Mouse (Mus musculus) naive thymus-derived CD4-positive, alpha-beta T cell, adult 2 months (primary cell): ENCODE results near the gene Sh2b3.

Source experiments
- DNase-seq: peaks from one replicate; pipeline ENCODE4 v3.0.0-alpha.2; 2011; ENCODE audit warnings: low read depth

Sh2b3 gene

DNA sequence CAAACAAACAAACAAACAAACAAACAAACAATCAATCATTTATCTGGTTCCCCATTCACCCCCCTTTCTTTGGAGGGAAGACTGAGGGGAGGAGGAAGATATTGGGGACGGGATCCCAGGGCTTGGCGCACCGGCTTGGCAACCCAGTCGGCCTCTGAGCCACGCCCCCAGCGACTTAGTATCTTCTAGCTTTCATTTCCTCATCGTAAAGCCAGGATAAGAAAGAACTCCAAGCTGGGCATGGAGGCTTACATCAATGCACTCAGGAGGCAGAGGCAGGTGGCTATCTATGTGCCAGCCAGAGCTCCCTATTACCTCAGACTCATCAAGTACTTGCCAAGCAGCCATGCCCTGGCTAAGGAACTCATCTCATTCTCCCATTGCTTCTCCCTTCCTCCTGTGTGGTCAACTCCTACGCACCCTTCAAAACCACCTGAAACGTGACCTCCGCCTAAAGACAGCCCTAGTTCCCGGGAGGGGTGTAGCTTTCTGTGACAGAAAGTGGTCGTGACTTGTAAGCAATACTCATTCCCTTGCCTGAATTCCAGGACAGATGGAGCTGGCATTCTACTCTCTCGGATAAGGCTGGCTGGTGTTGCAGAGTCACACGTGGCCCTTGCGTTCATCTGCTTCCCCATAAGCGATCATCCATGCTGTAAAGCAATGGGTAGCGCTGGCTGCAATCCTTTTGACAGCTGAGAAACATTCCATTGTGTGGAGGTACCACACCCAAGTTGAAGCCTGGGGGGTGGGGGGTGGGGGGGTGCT lies 5.9 kb upstream of the Sh2b3 start:
- no peak for DNase-seq

DNA sequence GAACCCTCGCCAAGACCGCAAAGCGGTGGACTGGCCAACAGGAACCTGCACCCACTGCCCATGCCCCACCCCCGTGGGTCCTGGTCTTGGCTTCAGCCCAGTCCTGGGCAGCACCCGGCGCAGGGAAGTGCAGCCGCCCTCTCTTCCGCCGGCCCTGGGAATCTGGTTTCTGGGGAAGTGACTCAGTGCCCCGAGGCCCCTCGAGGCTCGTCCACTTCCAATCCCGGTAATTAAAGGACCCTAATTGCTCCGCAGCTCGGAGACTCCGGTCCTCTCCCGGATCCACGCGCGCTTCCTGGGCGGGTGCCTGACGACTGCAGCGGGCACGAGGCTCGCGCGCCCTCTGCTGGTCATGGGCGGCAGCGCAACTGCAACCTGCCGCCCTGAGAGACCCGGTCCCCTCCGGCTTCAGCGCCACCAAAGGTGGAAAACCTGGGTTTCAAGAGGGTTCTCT lies 5.2 kb upstream of the Sh2b3 start:
- peak; percentile 92 for DNase-seq

GRCm38 (mm10) chr5:121841973-121842372 lies 4.5 kb upstream of the Sh2b3 start:
- DNase-seq: no peak

DNA sequence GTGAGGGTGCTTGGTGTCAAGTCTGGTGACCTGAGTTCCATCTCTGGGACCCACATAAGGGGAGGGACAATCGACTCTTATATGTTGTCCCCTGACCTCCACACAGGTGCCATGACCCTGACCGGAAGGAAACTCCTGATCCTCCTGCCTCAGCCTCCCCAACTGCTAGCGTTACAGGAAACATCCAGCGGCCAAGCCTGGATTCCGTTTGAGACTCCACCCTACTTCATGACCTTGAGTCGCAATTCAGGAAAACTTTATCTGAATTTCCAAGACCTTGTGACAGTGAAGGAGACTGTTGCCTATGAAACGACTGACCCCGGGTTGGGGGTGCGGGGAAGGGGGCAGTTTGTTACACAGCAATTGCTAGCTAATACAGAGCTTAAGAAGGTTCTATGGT lies 4.1 kb upstream of the Sh2b3 start:
- no peak for DNase-seq

- DNase-seq: peak; percentile 49
Observed at GRCm38 (mm10) chr5:121839128-121839473, 1.7 kb upstream of the Sh2b3 start.

- DNase-seq: peak; percentile 74
Observed at GRCm38 (mm10) chr5:121838341-121839127, 1.1 kb upstream of the Sh2b3 start.

- peak; percentile 95 for DNase-seq
Observed at GRCm38 (mm10) chr5:121836692-121837415, 592 bp downstream of the Sh2b3 start.

GRCm38 (mm10) chr5:121835949-121836691 lies 1.3 kb downstream of the Sh2b3 start:
- DNase-seq: no peak

DNA sequence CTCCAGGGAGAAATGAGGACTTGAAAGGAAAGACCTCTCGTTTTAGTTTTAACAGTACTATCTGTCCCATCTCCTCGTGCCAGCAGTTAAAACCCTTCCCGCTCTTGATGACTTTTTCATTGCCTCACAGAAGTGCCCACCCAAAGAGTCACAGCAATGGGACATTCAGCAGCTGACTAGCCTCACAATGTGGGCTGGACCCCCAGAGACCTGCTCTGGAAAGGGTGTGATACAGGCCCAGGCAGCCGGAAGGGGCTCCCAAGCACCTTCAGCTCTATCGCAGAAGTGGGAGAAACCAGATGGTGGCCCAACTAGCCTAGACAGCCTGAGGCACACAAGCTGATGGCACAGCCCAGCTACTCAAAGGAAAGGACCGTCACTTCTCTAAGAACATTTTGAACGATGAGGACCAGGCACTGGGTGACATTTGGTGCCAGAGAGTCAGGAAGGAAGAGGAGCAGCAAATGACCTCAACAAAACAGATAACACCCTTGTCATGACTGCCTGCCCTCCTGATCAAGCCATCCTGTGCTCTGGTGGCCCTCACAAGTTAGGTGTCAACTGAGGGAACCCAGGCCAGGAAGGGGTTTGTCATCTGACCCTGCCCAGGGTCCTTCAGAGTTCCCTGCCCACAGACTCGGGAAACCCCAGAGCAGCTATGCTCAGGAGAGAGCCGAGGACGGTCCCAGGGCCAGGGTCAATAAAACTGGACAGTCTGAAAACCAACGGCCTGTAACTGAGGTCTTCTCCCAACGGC lies 2.3 kb downstream of the Sh2b3 start:
- peak; percentile 45 for DNase-seq

DNA sequence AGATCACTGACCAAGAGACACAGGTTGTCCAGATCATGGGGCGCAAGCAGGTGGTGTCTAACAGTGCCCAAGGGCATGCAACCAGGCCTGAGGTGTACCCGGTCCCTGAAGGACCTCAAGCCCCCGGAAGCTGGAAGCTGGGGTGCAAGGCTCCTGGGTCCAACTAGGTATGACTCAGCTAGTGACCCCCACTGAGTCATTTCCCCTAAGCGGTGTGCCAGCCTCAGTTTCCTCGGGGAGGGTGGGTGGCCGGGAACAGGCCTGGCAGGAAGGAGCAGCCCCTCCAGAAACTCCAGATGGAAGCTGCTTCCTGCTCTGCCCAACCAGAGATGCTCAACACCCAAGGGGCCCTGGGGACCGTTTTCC lies 3.2 kb downstream of the Sh2b3 start:
- no peak for DNase-seq

DNA sequence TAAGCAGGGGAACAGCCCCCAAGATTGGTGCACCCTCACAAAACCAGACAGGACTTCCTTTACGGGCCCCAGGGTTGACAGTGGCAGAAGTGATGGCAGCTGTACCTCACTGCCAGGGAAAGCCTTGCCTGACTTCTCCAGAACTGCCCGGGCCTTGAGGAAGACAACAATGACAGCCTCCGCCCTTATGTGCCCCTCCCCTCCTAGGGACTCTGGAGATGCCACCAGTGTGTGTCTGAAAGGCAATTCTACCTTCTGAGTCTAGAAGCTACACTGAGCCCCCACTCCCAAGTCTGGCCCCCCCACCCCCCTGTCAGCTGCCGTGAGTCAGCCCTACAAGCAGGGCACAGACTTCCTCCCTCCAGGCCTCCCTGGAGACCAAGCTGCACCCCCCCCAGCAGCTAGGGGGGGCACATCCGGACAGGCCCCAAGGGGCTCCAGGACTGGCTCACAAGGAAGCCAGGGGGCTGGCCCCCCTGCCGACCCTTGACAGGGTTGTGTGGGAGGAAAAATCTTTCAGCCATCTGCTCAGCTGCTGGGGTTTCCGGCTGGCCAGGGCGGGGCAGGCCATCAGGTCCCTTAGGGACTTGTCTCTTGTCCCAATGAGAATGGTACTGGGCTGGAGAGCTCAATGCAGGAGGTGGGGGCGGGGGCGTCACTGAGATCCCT lies 3.7 kb downstream of the Sh2b3 start:
- DNase-seq: peak; percentile 42

DNA sequence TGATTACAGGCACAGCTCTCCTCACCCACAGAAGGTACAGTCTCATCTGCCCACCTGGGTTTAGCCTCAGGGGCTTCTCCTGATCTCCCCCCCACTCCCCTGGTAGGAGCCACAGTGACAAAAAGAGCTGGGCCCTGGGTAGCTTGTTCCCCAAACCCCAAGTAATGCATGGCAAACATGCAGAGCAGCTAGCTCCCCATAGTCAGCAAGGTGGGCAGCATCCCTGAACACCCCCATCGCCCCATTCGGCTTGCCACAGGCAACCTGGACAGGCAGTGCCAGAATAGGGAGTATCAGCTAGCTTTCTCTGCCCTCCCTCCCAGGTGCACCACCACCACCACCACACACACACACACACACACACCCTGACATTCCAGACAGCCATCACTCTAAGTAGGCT lies 4.3 kb downstream of the Sh2b3 start:
- no peak for DNase-seq

GRCm38 (mm10) chr5:121832376-121833155 lies 4.9 kb downstream of the Sh2b3 start:
- no peak for DNase-seq

- DNase-seq: no peak
Observed at GRCm38 (mm10) chr5:121831002-121831601, 6.3 kb downstream of the Sh2b3 start.

DNA sequence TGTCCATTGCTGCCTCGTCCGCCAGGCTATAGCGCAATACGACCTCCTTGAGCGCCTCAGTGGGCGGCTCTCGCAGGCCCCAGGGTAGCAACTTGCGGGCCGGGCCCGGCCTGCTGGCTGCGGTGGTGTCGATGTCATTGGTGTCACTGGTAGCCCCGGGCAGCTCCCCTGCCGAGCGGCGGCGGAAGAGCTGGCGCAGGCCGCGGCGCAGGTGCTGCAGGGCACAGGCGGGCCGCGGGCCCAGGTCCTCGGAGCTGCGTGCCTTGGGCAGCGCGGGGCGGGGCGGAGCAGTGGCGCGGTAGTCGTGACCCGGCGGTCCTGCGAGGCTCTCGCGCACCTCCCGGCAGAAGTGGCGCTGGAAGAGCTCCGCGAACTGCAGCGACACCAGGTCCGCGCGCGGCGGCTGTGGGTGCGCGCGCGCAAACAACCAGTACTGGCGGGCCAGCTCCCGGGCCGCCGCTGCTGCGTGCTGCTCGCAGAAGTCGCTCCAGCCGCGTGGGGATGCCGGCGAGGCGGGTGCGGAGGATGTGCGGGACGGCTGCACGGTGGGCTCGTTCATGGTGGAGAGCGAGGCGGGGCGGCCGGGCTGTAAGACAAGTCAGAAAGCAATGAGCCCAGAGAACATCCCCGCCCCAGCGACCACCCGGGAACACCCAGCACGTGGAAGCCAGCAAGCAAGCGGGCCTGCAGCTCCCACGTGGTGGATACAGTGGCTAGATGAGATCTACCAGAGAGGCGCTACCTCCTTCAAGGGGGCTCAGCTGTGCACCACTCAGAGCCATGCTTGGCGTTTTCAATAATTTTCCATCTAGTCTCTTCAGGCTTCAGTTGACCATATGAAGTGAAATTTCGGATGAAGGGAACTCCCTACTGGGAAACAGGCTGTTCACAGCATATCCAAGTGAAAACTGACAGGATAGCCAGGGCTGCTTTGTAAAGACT lies 8.7 kb downstream of the Sh2b3 start:
- no peak for DNase-seq

DNA sequence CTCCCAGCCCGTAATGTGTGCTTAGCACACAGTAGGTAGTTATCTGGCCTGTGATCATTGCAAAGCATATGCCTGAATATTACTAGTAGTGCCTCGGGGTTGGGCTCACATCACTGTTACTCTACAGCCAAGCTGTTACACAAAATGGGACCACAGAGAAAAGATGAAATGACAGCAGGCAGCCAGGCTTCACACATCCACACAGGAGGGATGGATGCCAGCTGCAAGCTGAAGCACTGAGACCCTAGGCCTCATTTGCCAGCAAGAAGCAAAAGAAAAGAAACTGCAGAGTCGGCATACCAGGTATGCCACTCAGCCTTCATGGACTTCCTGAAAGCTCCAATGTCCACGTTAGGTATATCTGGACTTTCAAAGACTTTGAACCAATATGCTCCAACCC lies 9.6 kb downstream of the Sh2b3 start:
- no peak for DNase-seq

DNA sequence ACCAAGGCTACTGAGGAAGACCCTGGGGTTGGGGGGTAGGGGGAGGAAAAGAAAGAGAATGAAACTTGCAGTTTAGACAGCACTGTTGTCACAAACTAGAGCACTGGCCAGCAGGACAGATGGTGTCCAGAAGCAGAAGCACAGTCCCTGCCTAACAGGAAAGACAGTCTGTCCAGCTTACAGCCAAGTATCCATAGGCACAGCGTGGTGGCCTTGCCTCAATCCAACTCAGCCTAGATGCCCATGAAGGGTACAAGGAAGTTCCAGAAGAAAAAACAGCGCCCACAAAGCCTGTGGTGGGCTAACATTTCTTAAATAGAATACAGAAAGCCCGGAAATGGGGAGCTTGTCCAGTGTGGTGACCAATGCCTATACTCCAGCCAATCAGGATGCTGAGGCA lies 11.8 kb downstream of the Sh2b3 start:
- DNase-seq: no peak

GRCm38 (mm10) chr5:121824121-121824520 lies 13.3 kb downstream of the Sh2b3 start:
- no peak for DNase-seq
